Mouse (Mus musculus): Measurements from ENCODE around the gene Gstp3.
"Not testable (repeated sequence)": the region's sequence is repeated elsewhere in the genome, so short reads cannot be mapped to it uniquely, and the experiment has no call there.

Gstp3 gene

DNA sequence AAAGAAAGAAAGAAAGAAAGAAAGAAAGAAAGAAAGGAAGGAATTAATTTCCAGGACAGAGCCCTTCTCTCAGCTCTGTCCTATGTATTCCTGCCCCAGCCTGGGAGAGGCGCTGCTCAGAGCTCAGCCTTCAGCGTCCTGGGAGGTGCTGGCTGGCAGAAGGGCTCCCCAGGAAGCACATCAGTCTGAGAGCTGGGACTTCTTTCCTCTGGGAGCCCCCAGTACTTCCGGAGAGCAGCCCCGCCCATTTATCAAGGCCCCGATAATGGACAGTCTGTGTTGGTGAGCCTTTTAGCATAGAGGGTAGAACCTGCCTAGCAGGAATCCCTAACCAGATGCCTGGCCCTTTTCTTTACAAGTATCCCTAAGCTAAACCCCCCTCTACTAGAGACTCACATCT, 28.8 kb upstream of the Gstp3 start:
- no peak for DNase-seq

DNA sequence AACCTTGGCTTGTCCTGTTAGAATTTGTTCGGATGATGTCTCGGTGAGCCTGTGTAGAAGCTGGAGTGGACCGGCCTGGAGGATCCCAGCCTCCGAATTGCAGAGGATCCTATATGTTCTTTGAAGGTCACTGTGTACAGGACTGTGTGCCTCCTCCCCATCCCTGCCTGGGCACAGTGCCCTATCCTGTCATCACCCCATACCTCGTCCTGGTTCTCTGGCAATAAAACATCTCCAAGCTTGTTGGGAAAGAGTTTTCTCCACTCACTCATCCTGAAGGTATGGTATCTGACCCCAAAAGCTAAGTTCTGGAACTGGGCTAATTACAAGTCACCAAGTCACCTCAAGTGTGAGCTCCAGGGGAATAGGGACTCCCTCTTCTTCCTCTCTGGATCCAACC, 27.7 kb upstream of the Gstp3 start:
- DNase-seq, result no peak

DNA sequence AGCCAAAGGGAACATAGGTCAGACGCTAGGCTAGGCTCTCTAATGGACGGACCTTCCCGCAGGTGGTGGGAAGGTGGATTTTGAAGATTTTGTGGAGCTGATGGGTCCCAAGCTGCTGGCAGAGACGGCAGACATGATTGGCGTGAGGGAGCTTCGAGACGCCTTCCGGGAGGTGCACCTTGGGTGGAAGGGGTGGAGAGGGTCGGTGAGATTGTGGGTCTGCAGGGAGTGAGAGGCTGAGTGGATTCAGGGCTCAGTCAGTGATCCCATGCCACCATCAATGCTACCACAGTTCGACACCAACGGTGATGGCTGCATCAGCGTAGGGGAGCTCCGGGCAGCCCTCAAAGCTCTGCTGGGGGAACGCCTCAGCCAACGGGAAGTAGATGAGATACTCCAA, 26.8 kb upstream of the Gstp3 start:
- no peak for DNase-seq

DNA sequence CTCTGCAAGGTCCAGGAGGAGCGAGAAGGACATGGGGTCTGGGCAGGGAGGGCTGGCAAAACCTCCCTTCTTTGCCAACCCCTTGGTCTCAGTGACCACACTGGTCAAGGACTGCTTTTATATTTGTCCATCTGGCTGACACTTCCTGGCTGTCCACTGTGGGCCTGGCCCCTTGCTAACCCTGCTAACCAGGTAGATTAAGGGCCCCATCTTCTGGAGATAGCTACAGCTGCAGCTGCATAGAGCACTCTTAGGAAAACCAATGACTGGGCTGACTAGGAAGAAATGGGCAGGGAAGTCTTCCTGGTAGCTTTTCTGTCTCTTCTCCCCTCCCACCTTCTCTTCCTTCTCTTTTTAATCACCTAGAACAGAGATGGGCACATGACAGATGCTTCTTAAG, 25.6 kb upstream of the Gstp3 start:
- DNase-seq, result no peak

DNA sequence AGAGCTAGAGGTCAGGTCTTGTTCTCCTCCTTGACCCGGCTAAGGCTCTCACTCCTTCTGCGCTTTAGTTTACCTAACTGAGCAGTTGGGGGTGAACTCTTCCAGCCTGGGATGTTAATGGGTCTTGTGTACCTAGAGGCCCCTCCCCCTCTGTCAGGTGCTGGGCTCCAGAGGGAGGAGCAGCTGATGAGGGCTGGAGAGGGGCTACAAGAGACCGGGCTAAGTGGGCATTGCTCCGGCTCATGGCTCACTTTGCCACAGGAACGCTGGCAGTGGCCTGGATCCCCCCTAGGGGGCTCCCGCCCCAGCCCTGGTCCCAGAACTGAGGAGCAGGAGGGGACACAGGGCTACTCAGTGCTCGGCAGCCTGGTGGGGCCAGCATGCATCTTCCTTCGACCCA, 24.5 kb upstream of the Gstp3 start:
- DNase-seq, result no peak

DNA sequence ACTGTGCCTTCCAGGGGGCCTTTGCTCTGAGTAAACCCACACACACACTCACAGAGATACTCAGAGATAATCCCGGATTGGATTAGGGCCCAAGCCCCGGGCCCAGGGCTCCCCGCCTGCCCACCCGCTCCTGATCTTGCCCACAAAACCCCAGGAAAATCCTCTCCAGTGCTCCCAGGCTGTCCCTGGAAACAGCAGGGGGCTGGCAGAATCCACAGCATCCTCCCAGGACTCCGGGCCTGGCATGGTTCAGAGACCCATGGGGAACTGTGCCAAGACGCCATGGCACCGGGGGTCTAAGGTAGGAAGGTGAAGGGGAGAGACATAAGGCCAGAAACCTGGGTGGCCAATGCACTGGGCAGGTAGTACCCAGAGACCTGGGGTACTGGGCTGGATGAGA, 23.9 kb upstream of the Gstp3 start:
- DNase-seq, result no peak

DNA sequence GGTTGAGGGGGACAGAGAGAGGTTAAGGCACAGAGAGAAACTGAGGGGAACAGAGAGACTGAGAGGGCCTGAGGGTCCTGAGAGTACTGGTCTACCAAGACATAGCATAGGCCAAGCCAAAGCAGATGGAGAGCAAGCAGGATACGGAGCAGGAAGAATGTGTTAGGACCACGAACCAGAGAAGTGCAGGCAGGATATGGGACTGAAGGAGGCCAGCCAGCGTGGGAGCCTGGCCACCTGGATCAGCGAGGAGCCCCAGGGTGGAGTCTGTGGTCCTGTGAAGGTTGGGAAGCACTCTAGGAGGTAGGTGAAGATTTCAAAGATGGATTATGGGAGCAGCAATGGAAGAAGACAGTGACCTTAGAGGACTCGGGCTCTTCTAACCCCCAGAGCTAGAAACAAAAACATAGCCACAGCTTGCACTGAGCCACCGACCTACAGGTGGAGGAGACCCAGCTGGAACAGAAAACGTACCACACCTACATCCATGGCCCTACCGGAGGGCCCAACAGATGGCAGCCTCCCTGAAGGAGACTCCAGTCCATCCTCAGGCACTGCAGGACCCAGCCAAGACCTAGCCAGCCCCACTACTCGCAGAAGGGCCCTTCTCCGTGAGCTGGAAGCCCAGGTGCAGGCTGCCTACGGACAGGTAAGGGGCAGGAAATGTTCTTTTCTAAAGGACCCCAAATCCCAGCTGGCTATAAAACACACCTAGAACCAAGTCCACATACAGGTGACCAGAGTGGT, 23.0 kb upstream of the Gstp3 start:
- DNase-seq, result no peak

DNA sequence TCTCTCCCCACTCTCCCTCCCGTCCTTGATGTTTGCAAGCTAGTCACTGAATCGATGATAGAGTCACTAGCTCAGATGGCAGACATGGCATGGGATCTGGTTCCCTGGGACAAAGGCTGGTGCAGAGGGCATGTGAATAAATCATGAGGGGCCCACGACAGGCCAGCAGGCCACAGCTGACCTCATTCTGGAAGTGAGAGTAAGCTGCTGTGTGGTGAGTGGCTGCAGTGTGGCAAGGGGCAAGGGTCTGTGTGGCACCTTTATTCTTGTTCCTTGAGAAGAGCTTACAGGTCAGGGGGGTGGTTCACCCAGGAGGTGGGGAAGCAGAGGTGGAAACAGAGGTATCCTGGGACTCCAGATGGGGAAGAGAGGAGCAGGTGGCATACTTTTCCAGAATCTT, 22.0 kb upstream of the Gstp3 start, which contains the start of gene Cabp2:
Gene Cabp2 (plus strand): TSS at position 185 of the 400 bp plus-strand sequence.
- DNase-seq, result no peak

DNA sequence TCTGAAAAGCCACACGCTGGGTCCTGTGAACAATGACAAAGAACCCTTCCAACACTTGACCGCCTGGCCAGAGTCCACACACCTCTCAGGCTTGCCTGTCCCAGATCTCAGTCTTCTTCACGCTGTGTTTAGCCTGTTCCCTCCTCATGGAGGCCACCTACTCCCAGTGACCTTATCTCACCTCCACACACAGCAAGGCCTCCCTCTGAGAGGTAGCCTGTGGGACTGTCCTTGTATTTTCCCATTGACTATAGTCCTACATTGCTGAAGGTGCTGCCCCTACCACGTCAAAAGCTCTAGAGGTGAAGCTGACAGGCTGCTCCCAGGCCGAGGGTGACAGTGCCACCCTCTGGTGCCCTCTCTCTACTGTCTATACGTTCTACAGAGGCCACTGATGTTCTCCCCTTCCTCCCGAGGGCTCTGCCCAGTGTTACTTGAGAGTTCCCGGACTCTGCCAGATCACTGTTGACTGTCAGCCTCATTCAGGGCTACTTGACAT, 21.2 kb upstream of the Gstp3 start:
- no peak for DNase-seq

DNA sequence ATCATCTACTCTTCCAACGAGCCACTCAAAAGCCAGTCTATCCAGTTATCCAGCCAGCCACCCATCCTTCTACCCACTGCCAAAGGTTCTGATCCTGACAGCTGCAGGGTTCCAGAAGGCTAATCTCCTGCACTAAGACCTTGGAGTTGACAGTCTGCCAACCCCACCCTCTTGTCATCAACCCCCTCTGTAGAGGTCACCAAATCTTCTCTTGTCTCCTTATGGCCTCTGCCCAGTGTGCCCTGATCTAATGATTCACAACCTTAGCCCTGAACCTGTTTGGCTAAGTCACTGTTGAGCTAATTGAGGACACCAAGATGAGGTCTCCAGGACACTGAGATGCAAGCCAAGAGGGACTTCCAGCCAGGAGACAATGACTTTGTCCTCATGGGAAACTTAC, 20.2 kb upstream of the Gstp3 start:
- DNase-seq, result no peak

DNA sequence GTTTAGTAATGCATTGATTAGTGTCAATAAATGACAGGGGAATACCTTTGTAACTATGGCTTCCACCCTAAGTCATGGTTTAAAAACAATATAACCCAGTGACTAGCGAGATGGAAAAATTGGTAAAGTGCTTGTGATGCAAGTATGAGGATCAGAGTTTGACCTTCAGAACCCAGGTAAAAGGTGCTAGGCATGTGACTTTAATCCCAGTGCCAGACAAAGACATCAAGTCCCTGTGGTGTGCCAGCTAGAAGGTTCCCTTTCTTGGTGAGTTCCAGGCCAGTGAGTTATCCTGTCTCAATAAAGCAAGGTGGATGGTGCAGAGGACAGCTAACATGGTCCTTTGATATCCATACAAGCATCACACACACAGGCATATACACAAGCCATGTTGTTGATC, 16.2 kb upstream of the Gstp3 start:
- no peak for DNase-seq

DNA sequence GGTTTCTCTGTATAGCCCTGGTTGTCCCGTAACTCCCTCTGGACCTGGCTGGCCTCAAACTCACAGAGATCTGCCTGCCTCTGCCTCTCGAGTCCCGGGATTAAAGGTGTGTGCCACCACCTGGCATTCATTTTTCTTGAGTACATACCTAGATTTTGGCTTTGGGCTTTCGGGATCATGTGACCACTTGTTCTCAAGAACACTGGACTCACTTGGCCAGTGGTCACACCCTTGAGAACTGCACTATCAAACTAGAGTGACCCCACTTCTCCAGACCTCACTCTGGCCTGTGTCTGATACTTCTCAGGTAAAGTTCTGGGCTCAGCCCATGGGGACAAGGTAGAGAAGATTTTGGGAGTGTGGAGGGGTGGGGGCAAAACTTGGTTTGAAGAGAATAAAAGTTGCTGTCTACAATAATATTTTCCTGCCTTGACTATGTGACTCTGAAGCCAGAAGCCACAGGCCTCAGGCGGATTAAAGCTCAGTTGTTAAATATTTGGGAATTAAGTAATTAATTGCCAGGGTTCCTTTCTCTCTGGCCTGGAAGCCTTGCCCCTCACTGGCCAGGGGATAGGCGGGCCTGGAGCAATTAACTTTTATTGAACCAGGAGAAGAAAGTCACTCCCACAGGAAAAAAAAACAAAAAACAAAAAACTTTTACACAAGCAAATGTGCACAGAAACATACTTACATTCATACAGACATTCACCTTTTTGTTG, 13.5 kb upstream of the Gstp3 start:
- DNase-seq, result no peak

DNA sequence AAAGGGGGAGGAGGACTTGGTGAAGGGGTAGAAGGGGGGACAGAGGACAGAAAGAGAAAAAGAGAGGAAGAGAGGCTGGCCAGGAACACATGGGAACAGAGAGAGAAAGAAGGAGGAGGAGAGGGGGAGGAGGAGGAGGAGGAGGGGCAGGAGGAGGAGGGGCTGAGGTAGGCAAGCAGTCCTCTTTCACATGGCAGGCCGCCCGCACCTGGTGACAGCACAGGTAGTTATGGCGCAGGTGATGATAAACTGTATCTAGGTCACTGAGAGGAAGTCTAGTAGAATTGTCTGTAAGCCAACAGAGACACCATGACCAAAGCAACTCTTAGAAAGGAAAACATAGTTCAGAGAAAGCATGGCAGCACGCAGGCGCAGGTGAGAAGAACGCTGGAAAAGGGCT, 12.0 kb upstream of the Gstp3 start:
- DNase-seq, result no peak

DNA sequence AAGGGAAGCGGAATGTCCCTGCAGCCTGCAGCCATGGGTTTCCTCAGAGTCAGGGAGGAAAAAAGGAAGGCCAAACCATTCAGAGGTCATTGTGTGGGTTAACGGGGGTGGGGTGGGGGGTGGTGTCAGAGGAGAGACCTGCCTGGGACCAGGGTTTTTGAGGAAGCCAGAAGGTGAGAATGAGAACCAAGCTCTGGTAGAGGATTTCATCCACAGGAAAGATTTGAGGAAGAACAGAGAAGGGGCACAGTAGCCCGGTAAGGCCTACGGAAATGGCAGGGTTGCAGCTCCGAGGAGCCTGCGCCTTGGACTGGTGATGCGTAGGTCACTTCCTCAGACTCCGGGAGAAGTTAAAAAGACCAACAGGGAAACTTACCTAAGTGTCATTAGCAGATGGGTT, 11.4 kb upstream of the Gstp3 start:
- DNase-seq, result no peak

DNA sequence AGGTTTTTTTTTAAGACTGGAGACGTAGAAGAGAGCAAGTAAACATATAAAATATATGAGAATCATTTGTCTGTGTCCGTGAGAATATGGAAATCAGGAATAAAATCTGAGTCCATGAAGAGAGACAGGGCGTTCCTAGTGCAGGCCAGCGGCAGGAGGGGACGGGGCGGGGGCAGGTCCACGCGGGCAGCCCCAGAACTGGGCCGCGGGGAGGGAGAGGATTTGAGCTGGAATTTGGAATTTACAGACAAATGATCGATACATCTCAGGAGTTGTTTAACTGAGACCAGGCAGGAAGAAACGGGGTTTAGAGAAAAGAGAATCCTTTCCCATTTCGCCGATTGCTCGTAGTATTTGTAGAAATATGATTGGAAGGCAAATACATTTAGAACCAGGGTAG, 10.9 kb upstream of the Gstp3 start:
- no peak for DNase-seq

DNA sequence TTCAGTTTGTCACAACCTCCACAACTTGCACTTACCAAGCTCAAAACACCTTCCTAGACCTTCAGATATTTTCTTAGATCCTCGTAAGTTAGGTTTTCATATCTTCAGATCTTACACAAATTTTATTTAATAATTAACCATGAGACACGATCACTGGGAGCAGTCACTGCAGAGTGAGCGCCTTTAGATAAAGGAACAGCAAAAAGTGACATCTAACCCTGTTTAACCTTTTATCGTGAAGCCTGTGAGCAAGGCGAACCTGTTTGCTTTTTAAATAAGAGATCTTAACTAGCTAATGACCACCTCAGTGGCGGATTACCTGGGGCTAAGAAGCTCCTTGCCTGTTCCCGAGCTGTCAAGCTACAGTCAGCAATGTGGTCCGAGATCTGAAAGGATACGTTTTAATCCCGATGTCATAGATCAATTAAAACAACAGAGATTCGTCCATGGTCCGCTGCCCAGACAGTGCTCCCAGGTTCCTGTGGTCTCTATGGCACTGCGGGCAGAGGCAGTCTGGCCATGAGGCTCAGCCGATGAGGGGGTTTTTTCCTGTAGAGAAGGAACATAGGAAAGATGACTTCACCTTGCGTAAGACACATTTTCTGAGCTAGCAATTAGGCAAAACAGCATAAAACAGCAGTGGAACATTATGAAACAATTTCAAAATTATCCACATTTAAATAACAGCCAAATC, 9.5 kb upstream of the Gstp3 start:
- DNase-seq, result no peak

DNA sequence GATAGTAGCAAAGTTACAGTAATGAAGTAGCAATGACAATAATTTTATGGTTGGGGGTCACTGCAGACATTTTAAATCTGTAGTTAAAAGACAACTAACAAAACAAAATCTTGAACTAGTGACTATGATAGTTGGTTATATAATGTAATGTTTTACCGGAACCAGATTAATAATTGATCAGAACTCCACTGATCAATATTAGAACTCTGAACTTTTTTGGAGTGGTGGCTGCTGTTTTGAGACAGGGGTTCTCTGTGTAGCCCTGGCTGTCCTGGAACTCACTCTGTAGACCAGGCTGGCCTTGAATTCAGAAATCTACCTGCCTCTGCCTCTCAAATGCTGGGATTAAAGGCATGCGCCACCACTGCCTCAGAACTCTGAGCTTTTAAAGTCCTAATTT, 8.9 kb upstream of the Gstp3 start:
- DNase-seq, result not testable (repeated sequence)

DNA sequence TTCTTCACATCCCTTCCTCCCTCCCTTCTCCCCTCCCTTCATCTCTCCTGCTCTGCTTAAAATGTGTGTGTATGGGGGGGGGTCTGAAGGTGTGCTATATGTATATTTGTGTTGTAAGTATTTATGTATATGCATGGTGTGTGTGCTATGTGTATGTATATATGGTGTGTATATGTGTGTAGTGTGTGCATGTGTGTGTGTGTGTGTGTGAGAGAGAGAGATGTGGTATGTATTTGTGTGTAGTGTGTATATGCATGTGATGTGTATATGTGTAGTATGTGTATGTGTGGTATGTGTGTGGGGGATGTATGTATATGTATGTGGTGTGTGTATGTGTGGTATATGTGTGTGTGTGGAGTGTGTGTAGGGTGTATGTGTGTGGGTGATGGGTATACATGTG, 7.5 kb upstream of the Gstp3 start:
- no peak for DNase-seq

DNA sequence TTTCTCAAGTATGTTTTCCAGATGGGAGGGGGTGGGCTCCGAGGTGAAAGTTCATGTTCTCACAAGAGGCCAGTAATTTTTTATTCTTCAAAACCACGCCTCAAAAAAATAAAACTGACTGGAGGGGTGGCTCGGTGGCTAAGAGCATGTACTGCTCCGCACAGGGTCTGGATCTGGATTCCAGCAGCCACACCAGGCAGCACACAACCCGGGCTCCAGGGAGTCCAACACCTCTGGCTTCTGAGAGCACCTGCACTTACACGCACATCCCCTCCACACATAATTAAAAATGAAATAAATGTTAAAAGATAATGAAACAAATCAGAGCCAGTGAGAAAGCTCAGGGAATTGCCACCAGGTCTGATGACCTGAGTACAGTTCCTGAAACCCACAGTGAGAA, 6.9 kb upstream of the Gstp3 start:
- DNase-seq, result no peak

DNA sequence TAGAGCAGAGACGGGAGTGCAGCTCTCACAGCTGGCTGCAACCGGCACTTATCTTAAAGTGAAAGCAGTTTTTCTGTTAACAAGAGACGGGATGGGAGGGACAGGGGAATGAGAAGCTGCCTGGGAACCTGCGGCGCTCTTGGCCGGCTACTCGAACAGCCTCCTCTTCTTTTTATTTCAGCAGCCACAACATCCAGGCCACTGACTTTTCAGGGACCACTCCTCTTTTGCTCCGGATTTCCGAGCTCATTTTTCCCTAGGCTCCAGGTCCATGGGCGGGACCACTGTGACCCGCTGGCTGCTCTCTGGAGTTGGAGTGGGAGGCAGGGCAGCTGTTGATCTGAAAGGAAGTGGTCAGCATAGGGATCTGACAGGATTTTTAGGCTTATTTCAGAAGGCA, 5.1 kb upstream of the Gstp3 start:
- DNase-seq, result peak; percentile 2

DNA sequence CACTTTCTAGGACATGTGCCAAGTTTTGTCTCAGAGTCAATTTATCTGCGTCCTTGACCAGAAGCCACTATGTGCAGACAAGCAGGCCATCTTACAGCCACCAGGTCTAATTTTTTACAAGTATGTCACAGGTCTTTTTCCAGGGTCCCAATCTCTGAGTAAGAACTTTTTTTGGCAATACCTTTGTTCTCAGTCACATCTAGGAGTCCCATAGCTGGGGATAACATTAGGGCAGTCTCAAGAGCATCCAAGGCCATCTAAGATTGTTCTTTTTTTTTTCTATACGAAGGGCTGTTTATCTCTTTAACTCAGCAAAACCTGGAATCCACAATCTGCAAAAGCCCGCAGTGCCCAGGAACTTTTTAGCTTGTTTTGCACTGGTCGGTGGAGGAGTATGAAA, 4.0 kb upstream of the Gstp3 start:
- DNase-seq, result not testable (repeated sequence)

DNA sequence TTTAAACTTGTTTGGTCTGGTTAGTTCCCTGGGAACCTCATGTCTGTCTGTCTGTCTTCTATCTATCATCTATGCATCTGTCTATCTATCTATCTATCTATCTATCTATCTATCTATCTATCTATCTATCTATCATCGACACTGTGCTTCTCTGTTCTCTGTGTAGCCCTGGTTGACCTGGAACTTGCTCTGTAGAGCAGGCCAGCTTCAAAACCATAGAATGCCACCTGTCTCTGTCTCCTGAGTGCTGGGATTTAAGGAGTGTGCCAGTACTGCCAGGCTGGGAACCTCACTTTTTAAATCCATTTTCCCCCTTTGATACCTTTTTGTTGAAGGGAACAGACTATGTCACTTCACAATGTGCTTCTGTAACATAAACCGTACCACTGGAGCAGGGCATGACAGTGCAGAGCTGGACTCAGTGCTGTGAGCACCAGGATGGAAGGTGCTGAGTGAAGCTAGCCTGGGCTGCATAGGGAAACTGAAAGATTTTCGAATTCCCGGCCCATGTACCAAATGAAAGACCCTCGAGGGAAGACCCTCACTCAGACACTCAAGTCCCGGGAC, 1.6 kb upstream of the Gstp3 start:
- DNase-seq, result no peak

DNA sequence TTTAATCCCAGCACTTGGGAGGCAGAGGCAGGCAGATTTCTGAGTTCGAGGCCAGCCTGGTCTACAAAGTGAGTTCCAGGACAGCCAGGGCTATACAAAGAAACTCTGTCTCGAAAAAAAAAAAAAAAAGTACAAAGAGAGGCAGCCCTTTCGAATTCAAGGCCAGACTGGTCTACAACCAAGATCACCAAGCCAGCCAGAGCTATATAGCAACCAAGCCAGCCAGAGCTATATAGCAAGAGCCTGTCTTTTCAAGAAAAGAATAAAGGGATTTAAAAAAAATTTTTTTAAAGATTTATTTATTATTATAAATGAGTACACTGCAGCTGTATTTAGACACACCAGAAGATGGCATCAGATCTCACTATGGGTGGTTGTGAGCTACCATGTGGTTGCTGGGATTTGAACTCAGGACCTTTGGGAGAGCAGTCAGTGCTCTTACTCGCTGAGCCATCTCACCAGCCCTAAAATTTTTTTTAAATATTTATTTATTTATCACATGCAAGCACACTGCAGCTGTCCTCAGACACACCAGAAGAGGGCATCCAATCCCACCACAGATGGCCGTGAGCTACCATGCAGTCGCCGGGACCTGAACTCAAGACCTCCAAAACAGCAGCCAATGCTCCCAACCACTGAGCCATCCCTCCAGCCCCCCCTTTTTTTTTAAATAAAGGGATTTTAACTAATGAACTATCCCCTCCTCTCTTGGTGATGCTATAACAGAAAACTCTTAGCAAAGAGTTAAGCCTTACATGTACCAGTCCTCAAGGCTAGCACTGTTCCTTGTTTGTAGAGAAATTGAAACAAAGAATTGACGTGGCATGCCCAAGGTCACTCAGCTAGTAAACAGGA, 902 bp upstream of the Gstp3 start:
- DNase-seq, result not testable (repeated sequence)

Measured in thymus, postnatal 4 days (tissue).